Mouse (Mus musculus) limb, embryonic 11.5 days (tissue): ENCODE measurements around the gene Tbxas1. TPM values are rescaled to one million over a fixed set of nuclear protein-coding genes. Genes with fewer than 3 reads are reported as not detected.

Experiments used
- ATAC-seq: fragments of 200-750 bp; cut with Nextera tagmentation; 2 replicates; pipeline ENCODE4 v1.8.0; 2017; ENCODE audit warnings: low read depth; ENCODE audit not compliant: insufficient number of reproducible peaks, low FRiP score, low TSS enrichment
- DNase-seq: peaks from one replicate; pipeline ENCODE4 v3.0.0-alpha.2; 2015; ENCODE audit warnings: low spot score
- H3K27ac ChIP-seq: fragments of 300-500 bp; sonication (generic); replicated peaks from 2 replicates; pipeline ENCODE4 v1.5.1; 2014; ENCODE audit warnings: low read depth, mild to moderate bottlenecking, low read length
- H3K27me3 ChIP-seq: fragments of 300-500 bp; sonication (generic); 2 replicates; pipeline ENCODE4 v1.6.1; 2014; ENCODE audit warnings: mild to moderate bottlenecking, low read length, mixed read lengths; ENCODE audit not compliant: control insufficient read depth, insufficient read depth
- H3K36me3 ChIP-seq: fragments of 300-500 bp; sonication (generic); 2 replicates; pipeline ENCODE4 v1.6.1; 2014; ENCODE audit warnings: mild to moderate bottlenecking, low read length, moderate library complexity, mixed read lengths; ENCODE audit not compliant: control insufficient read depth, insufficient read depth
- H3K4me1 ChIP-seq: fragments of 300-500 bp; sonication (generic); 2 replicates; pipeline ENCODE4 v1.6.1; 2014; ENCODE audit warnings: low read length, mixed read lengths; ENCODE audit not compliant: control insufficient read depth, insufficient read depth
- H3K4me2 ChIP-seq: fragments of 300-500 bp; sonication (generic); 2 replicates; pipeline ENCODE4 v1.6.1; 2014; ENCODE audit warnings: low read depth, mild to moderate bottlenecking, moderate library complexity; ENCODE audit not compliant: severe bottlenecking
- H3K4me3 ChIP-seq: fragments of 300-500 bp; sonication (generic); 2 replicates; pipeline ENCODE4 v1.5.1; 2014; ENCODE audit warnings: low read depth, low read length
- H3K9ac ChIP-seq: fragments of 300-500 bp; sonication (generic); 2 replicates; pipeline ENCODE4 v1.6.1; 2014; ENCODE audit warnings: mild to moderate bottlenecking, low read length
- H3K9me3 ChIP-seq: fragments of 300-500 bp; sonication (generic); 2 replicates; pipeline ENCODE4 v1.6.1; 2016; ENCODE audit warnings: low read length; ENCODE audit not compliant: control insufficient read depth
- WGBS: fragments of 180-500 bp; shearing (Covaris S2); extraction: QIAGEN DNeasy Blood & Tissue Kit; methylation state at CpG from one replicate; pipeline ENCODE4 v1.1.7; 2014; 5-methylcytosine and 5-hydroxymethylcytosine counted together
- polyA plus RNA-seq: library from polyadenylated mRNA; unstranded; fragments of >200 nt; fragmentation: Nextera tagmentation; extraction: Ambion mirVana; gene quantifications from 2 replicates; pipeline ENCODE4 v1.2.1, GENCODE M21; 2014

Gene Tbxas1
- polyA plus RNA-seq, 1 experiment from 2014 or later: 1.3 TPM

- H3K27ac ChIP-seq: no peak overlapping the region
- no peak overlapping the region for H3K9ac ChIP-seq
- no peak overlapping the region for H3K4me3 ChIP-seq
These were observed 184.6 kb downstream of the Tbxas1 start for GRCm38 (mm10) chr6:39059547-39060497.

GRCm38 (mm10) chr6:39061180-39061579 is 186.0 kb downstream of the Tbxas1 start:
- no peak for DNase-seq
- H3K27me3 ChIP-seq: no peaks in the 10 kb centered on the region
- H3K4me2 ChIP-seq: no peak overlapping the region
- no peak overlapping the region for H3K27ac ChIP-seq
- no peak for ATAC-seq
- H3K36me3 ChIP-seq: no peaks in the 10 kb centered on the region
- H3K9ac ChIP-seq: no peak overlapping the region
- H3K4me3 ChIP-seq: no peak overlapping the region
- WGBS: 54% methylated on average over 4 of the region's 4 CpGs
- no peaks in the 10 kb centered on the region for H3K9me3 ChIP-seq
- no peaks in the 10 kb centered on the region for H3K4me1 ChIP-seq

More at GRCm38 (mm10) chr6:39059547-39060497, 184.6 kb downstream of the Tbxas1 start:
- Histone ChIP-seq H3K4me2 (no peak overlapping the region), H3K27me3 (no peaks in the 10 kb centered on the region), H3K4me1 (no peaks in the 10 kb centered on the region), H3K9me3 (no peaks in the 10 kb centered on the region), H3K36me3 (no peaks in the 10 kb centered on the region)
- DNase-seq (no peak), ATAC-seq (no peak)
- WGBS: 74% methylated on average over 12 of the region's 12 CpGs

GRCm38 (mm10) chr6:39063541-39063940 is 188.3 kb downstream of the Tbxas1 start:
- DNase-seq (no peak), ATAC-seq (no peak)
- Histone ChIP-seq H3K4me1 (no peaks in the 10 kb centered on the region), H3K4me2 (no peak overlapping the region), H3K9me3 (no peaks in the 10 kb centered on the region), H3K4me3 (no peak overlapping the region), H3K27me3 (no peaks in the 10 kb centered on the region), H3K9ac (no peak overlapping the region), H3K36me3 (no peaks in the 10 kb centered on the region), H3K27ac (no peak overlapping the region)
- WGBS: 57% methylated on average over 2 of the region's 2 CpGs

GRCm38 (mm10) chr6:39066935-39067578 is 191.9 kb downstream of the Tbxas1 start:
- no peak overlapping the region for H3K9ac ChIP-seq
- H3K36me3 ChIP-seq: no peaks in the 10 kb centered on the region
- DNase-seq (peak; percentile 89), ATAC-seq (peak; percentile 62; the same call in 1 of the 2 replicates)
- H3K9me3 ChIP-seq: no peaks in the 10 kb centered on the region
- no peak overlapping the region for H3K4me2 ChIP-seq
- H3K27me3 ChIP-seq: no peaks in the 10 kb centered on the region
- H3K27ac ChIP-seq: no peak overlapping the region
- no peaks in the 10 kb centered on the region for H3K4me1 ChIP-seq
- no peak overlapping the region for H3K4me3 ChIP-seq
- WGBS: 53% methylated on average over 12 of the region's 12 CpGs

- no peak overlapping the region for H3K4me3 ChIP-seq
- DNase-seq (no peak), ATAC-seq (no peak)
- WGBS: 65% methylated on average over 5 of the region's 5 CpGs
- no peaks in the 10 kb centered on the region for H3K9me3 ChIP-seq
- H3K9ac ChIP-seq: no peak overlapping the region
- H3K27me3 ChIP-seq: no peaks in the 10 kb centered on the region
- H3K27ac ChIP-seq: no peak overlapping the region
- no peaks in the 10 kb centered on the region for H3K4me1 ChIP-seq
- no peaks in the 10 kb centered on the region for H3K36me3 ChIP-seq
- H3K4me2 ChIP-seq: no peak overlapping the region
These were observed 197.5 kb downstream of the Tbxas1 start for GRCm38 (mm10) chr6:39072664-39073063.

- no peak for ATAC-seq
- no peak for DNase-seq
- Histone ChIP-seq H3K9ac (no peak overlapping the region), H3K9me3 (no peaks in the 10 kb centered on the region), H3K4me1 (no peaks in the 10 kb centered on the region), H3K36me3 (no peaks in the 10 kb centered on the region), H3K27me3 (no peaks in the 10 kb centered on the region), H3K27ac (no peak overlapping the region), H3K4me3 (no peak overlapping the region), H3K4me2 (no peak overlapping the region)
These were observed 199.0 kb downstream of the Tbxas1 start for GRCm38 (mm10) chr6:39074186-39074585.

GRCm38 (mm10) chr6:39076498-39076897 is 201.3 kb downstream of the Tbxas1 start:
- Histone ChIP-seq H3K27me3 (no peaks in the 10 kb centered on the region), H3K4me1 (no peaks in the 10 kb centered on the region), H3K4me2 (no peak overlapping the region), H3K4me3 (no peak overlapping the region), H3K36me3 (no peaks in the 10 kb centered on the region), H3K9ac (no peak overlapping the region), H3K9me3 (no peaks in the 10 kb centered on the region), H3K27ac (no peak overlapping the region)
- DNase-seq: no peak
- ATAC-seq: no peak

- Histone ChIP-seq H3K9ac (no peak overlapping the region), H3K4me1 (no peaks in the 10 kb centered on the region), H3K4me2 (no peak overlapping the region), H3K4me3 (no peak overlapping the region), H3K9me3 (no peaks in the 10 kb centered on the region), H3K27me3 (no peaks in the 10 kb centered on the region), H3K36me3 (no peaks in the 10 kb centered on the region), H3K27ac (no peak overlapping the region)
- 83% methylated on average over 4 of the region's 4 CpGs for WGBS
- DNase-seq: no peak
- ATAC-seq: no peak
These were observed 229.4 kb downstream of the Tbxas1 start for GRCm38 (mm10) chr6:39104631-39105030.
